Mouse (Mus musculus) CH12.LX (cell line): Measurements from ENCODE around the gene Spdye4c.

Source experiments
- CHD1 ChIP-seq: IDR thresholded peaks from 2 replicates; pipeline ENCODE4 v1.6.1; 2012; ENCODE audit warnings: low read depth, low read length, improper control_type of control experiment, inconsistent platforms
- CTCF ChIP-seq, 2 experiments: IDR thresholded peaks in 1 of 2; conservative IDR thresholded peaks in 1 of 2; 2 replicates each; pipeline ENCODE4 v1.5.1; 2011 to 2012; ENCODE audit warnings: low read depth in 2 of 2, low read length in 2 of 2, improper control_type of control experiment in 1 of 2, inconsistent platforms in 1 of 2, mild to moderate bottlenecking in 1 of 2, moderate library complexity in 1 of 2
- ELF1 ChIP-seq: IDR thresholded peaks from 2 replicates; pipeline ENCODE4 v1.6.1; 2014; ENCODE audit warnings: low read depth, mild to moderate bottlenecking, inconsistent platforms, low read length, improper control_type of control experiment
- ETS1 ChIP-seq: conservative IDR thresholded peaks from 2 replicates; pipeline ENCODE4 v1.6.1; 2012; ENCODE audit warnings: low read depth, mild to moderate bottlenecking, inconsistent platforms, low read length, improper control_type of control experiment, moderate library complexity
- HCFC1 ChIP-seq: IDR thresholded peaks from 2 replicates; pipeline ENCODE4 v1.6.1; 2012; ENCODE audit warnings: low read depth, mild to moderate bottlenecking, inconsistent platforms, low read length, improper control_type of control experiment
- MAFK ChIP-seq: IDR thresholded peaks from 2 replicates; pipeline ENCODE4 v1.6.1; 2011; ENCODE audit warnings: low read length, improper control_type of control experiment; ENCODE audit not compliant: insufficient replicate concordance
- MAZ ChIP-seq: IDR thresholded peaks from 2 replicates; pipeline ENCODE4 v1.6.1; 2012; ENCODE audit warnings: low read depth, mild to moderate bottlenecking, inconsistent platforms, low read length, improper control_type of control experiment, moderate library complexity
- NELFE ChIP-seq: IDR thresholded peaks from 2 replicates; pipeline ENCODE4 v1.6.1; 2011; ENCODE audit warnings: low read depth, low read length, improper control_type of control experiment
- POLR2A ChIP-seq: IDR thresholded peaks from 2 replicates; pipeline ENCODE4 v1.6.1; 2011; ENCODE audit warnings: low read depth, mild to moderate bottlenecking, improper control_type of control experiment, low read length
- ZMIZ1 ChIP-seq: IDR thresholded peaks from 2 replicates; pipeline ENCODE4 v1.6.1; 2012; ENCODE audit warnings: low read depth, mild to moderate bottlenecking, inconsistent platforms, low read length, improper control_type of control experiment

GRCm38 (mm10) chr2:128582881-128583280, 8.1 kb upstream of the Spdye4c start:
- TF ChIP-seq POLR2A (no peak), MAZ (no peak), ETS1 (no peak), MAFK (no peak), NELFE (no peak), CTCF (conservative IDR thresholded peaks at IDR 0.05 in 1 of 2, IDR thresholded peaks at IDR 0.05 in 1 of 2; ENCODE audit: low read depth in 2 of 2, low read length in 2 of 2) (no peak), HCFC1 (no peak), CHD1 (no peak), ZMIZ1 (no peak), ELF1 (no peak)
